Mouse (Mus musculus): ENCODE results near the gene Slc37a1.

GRCm38 (mm10) chr17:31238234-31239020 lies 48.2 kb upstream of the Slc37a1 start:
- TF ChIP-seq CTCF (IDR thresholded peaks at IDR 0.05; ENCODE audit: control insufficient read depth, insufficient read depth, insufficient replicate concordance, low read depth, low read length): no peak
- TF ChIP-seq POLR2A (IDR thresholded peaks at IDR 0.05; ENCODE audit: control insufficient read depth, low read depth, low read length): no peak

All from testis, adult 2 months (tissue).